Mouse (Mus musculus): ENCODE data around the gene Btbd35f26.
"Not testable (repeated sequence)": the region's sequence is repeated elsewhere in the genome, so short reads cannot be mapped to it uniquely, and the experiment has no call there.

DNA sequence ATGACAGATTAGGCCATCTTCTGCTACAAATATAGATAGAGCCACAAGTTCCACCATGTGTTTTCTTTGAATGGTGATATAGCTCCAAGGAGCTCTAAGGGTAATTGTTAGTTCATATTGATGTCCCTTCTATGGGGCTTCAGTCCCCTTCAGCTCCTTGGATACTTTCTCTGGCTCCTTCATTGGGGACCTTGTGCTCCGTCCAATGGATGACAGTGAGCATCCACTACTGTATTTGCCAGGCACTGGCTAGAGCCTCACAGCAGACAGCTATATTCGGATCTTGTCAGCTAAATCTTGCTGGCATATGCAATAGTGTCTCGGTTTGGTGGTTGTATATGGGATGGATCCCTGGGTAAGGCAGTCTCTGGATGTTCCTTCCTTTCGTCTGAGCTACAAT is 5.7 kb downstream of the Btbd35f26 start:
- TF ChIP-seq MAX (IDR thresholded peaks at IDR 0.05; ENCODE audit: low read depth); POLR2AphosphoS2 (IDR thresholded peaks at IDR 0.05; ENCODE audit: insufficient read length, low read depth): not testable (repeated sequence)
